Mouse (Mus musculus): ENCODE data around the gene Adamts9.

DNA sequence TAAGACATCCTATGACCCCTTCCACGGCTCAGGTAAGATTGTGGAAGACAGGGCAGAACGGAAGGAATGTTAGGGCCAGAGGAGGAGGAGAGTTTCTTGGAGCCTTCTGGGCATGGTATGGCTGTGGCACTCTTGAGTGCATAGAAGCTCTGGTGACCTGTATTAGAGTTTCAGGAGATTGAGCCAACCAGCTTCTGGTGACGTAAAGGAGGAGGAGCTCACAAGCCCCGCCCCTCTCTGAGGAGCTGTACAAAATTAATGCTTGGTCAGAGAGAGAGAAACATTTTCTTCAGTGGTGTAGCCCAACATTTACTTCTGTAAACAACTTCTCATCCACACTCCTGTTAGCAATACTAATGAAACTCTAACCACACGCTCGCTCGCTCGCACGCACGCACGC, 140.9 kb downstream of the Adamts9 start:
- TF ChIP-seq CTCF (IDR thresholded peaks at IDR 0.05): no peak
- no peak for TF ChIP-seq EP300 (IDR thresholded peaks at IDR 0.05)

Measured in lung, postnatal 0 days (tissue).